Mouse (Mus musculus): ENCODE data around the gene Scn11a.

- no peak for TF ChIP-seq POLR2A (IDR thresholded peaks at IDR 0.05; ENCODE audit: insufficient read depth, low read depth, low read length)
- TF ChIP-seq EP300 (IDR thresholded peaks at IDR 0.05; ENCODE audit: insufficient read depth, low read depth, low read length), result no peak
Observed at GRCm38 (mm10) chr9:119803845-119804500, 21.3 kb downstream of the Scn11a start.

Measured in heart, adult 2 months (tissue).